Comparison of ENCODE assay signal across 26 mouse cellular contexts in the genomic region with DNA sequence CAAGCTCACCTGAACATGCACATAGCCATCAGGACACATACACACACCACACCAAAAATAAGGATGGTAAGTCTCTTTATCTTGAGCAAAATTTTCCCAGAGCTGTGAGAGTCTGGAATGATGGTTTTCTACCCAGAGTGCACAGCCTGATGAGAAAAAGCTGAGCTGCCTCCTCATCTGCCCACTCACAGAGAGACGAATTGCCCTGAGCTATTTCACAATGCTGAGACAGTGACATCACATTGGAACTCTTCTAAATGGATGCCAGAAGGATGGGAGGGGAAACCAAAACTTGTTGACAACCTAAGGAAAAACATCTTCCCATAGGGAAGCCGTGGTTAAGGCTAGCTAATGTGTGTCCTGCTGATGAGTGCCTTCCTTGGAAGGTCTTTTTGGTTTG.
A peak's percentile ranks its signal among the peaks of the same experiment; 100 is the strongest.
DNase-seq lines count a peak whose midpoint lies in the region; ATAC-seq lines count a peak whose summit lies in the region.
"Had no signal": no experiment of that assay in that cellular context is flagged by ENCODE, and none has a peak within 500 bp of the region (broad histone marks: within the 10 kb centered on the region; RNA-seq: fewer than 3 reads in every experiment).

No protein-coding gene starts in this region.

- H3K27ac ChIP-seq in embryonic facial prominence, embryonic 15.5 days (replicated peaks) = no peak overlapping the region
- H3K27ac ChIP-seq: heart, embryonic 15.5 days; hindbrain, embryonic 13.5 days; limb, embryonic 12.5 days; midbrain, embryonic 10.5 days; stomach, postnatal 0 days had no signal

- H3K9ac ChIP-seq in embryonic facial prominence, embryonic 15.5 days = no peak overlapping the region
- H3K9ac ChIP-seq: heart, embryonic 15.5 days; hindbrain, embryonic 13.5 days; limb, embryonic 12.5 days; liver, postnatal 0 days had no signal

- H3K4me1 ChIP-seq in embryonic facial prominence, embryonic 15.5 days = peaks cover 3% of the 10 kb centered on the region; the same call in 1 of the 2 replicates
- H3K4me1 ChIP-seq: heart, embryonic 15.5 days; hindbrain, embryonic 13.5 days; limb, embryonic 12.5 days; midbrain, embryonic 10.5 days had no signal

- peak; percentile 7 for DNase-seq in layer of hippocampus, adult 11-12 months (ENCODE audit: low spot score)
- DNase-seq in layer of hippocampus, postnatal 10 days (ENCODE audit: low spot score in 2 of 2) = no peak
- peak; percentile 26 for DNase-seq in right cerebral cortex, adult 18-20 months
- no peak for DNase-seq in right cerebral cortex, postnatal 36 days (ENCODE audit: low spot score in 2 of 2)
- no peak for DNase-seq in cerebellum, postnatal 10 days
- DNase-seq: adrenal gland, postnatal 10 days; B cell, adult 2 months; cerebellum, adult 9-10 months; gastrocnemius, postnatal 10 days; heart, postnatal 36 days; kidney, adult 18-20 months; kidney, postnatal 4 days; liver, postnatal 0 days had no signal

- H3K27me3 ChIP-seq in embryonic facial prominence, embryonic 15.5 days = no peaks in the 10 kb centered on the region
- H3K27me3 ChIP-seq: heart, embryonic 15.5 days; hindbrain, embryonic 13.5 days; limb, embryonic 12.5 days had no signal

- peak; percentile 19; the same call in 1 of the 2 replicates for ATAC-seq in embryonic facial prominence, embryonic 15.5 days (ENCODE audit: insufficient number of reproducible peaks, low FRiP score, low TSS enrichment, low read depth)
- no peak for ATAC-seq in granulocyte monocyte progenitor cell, adult 5-6 weeks (replicated peaks; ENCODE audit: poor library complexity, severe bottlenecking)
- ATAC-seq: activated CD4-positive, CD25-positive, alpha-beta regulatory T cell, adult 4 months; forebrain, embryonic 14.5 days; liver, postnatal 0 days; lung, postnatal 0 days; midbrain, embryonic 16.5 days had no signal

- H3K36me3 ChIP-seq in embryonic facial prominence, embryonic 15.5 days = no peaks in the 10 kb centered on the region
- H3K36me3 ChIP-seq: heart, embryonic 15.5 days; hindbrain, embryonic 13.5 days; limb, embryonic 12.5 days; midbrain, embryonic 10.5 days had no signal

- WGBS in embryonic facial prominence, embryonic 15.5 days = 17% methylated on average over 2 of the region's 2 CpGs

- no peaks in the 10 kb centered on the region for H3K9me3 ChIP-seq in embryonic facial prominence, embryonic 15.5 days (replicated peaks)
- H3K9me3 ChIP-seq: heart, embryonic 15.5 days; hindbrain, embryonic 13.5 days; limb, embryonic 12.5 days; midbrain, embryonic 10.5 days had no signal

- no peak overlapping the region for H3K4me3 ChIP-seq in embryonic facial prominence, embryonic 15.5 days (replicated peaks)
- H3K4me3 ChIP-seq: erythroblast, embryonic 14.5 days; heart, embryonic 15.5 days; hindbrain, embryonic 13.5 days; limb, embryonic 12.5 days; midbrain, embryonic 10.5 days had no signal

- no peak overlapping the region for H3K4me2 ChIP-seq in embryonic facial prominence, embryonic 15.5 days (replicated peaks)
- H3K4me2 ChIP-seq: heart, embryonic 15.5 days; hindbrain, embryonic 13.5 days; limb, embryonic 12.5 days; liver, embryonic 11.5 days had no signal

Comparison
In these comparisons a context has a peak if more than half of its experiments do, and no peak if none do; other contexts are left out.
1. DNase-seq: peak in layer of hippocampus, adult 11-12 months (single experiment) and right cerebral cortex, adult 18-20 months (single experiment); none in layer of hippocampus, postnatal 10 days (0 of 2), right cerebral cortex, postnatal 36 days (0 of 2) and cerebellum, postnatal 10 days (0 of 2).